Mouse (Mus musculus) kidney, embryonic 15.5 days (tissue): Measurements from ENCODE around the gene Pkd2l1. TPM values are rescaled to one million over a fixed set of nuclear protein-coding genes. Genes with fewer than 3 reads are reported as not detected.

Experiments used
- polyA plus RNA-seq: library from polyadenylated mRNA; unstranded; fragments of >200 nt; fragmentation: Nextera tagmentation; extraction: Ambion mirVana; gene quantifications from 2 replicates; pipeline ENCODE4 v1.2.1, GENCODE M21; 2015

Gene Pkd2l1
- polyA plus RNA-seq, 1 experiment from 2014 or later, result 0.09 TPM

Other genes with a start within 250 kb of the Pkd2l1 start
- gene Cpn1, start 205.9 kb downstream of the Pkd2l1 start, polyA plus RNA-seq, result 51.0 and 53.5 TPM in 2 replicates
- gene Cyp2c23, start 163.2 kb downstream of the Pkd2l1 start, polyA plus RNA-seq, result 0.27 and 0.66 TPM in 2 replicates
- 46.5 and 51.4 TPM in 2 replicates for gene Erlin1, start 122.7 kb downstream of the Pkd2l1 start, polyA plus RNA-seq
- 47.7 and 48.4 TPM in 2 replicates for gene Chuk, start 85.0 kb downstream of the Pkd2l1 start, polyA plus RNA-seq
- 31.0 and 34.2 TPM in 2 replicates for gene Cwf19l1, start 56.6 kb downstream of the Pkd2l1 start, polyA plus RNA-seq
- 87.4 and 93.7 TPM in 2 replicates for gene Bloc1s2, start 46.0 kb downstream of the Pkd2l1 start, polyA plus RNA-seq
- 0.45 and 0.66 TPM in 2 replicates for gene Scd3, start 10.8 kb upstream of the Pkd2l1 start, polyA plus RNA-seq
- gene Scd2, start 101.2 kb upstream of the Pkd2l1 start, polyA plus RNA-seq, result 185 and 195 TPM in 2 replicates
- gene Scd4, start 140.7 kb upstream of the Pkd2l1 start, polyA plus RNA-seq, result 0.09 and 0.10 TPM in 2 replicates
- gene Scd1, start 215.4 kb upstream of the Pkd2l1 start, polyA plus RNA-seq, result 4.1 and 5.2 TPM in 2 replicates